Mouse (Mus musculus) limb, embryonic 10.5 days (tissue): Measurements from ENCODE around the gene Gm3187. TPM values are rescaled to one million over a fixed set of nuclear protein-coding genes. Genes with fewer than 3 reads are reported as not detected.
"Not testable (repeated sequence)": the region's sequence is repeated elsewhere in the genome, so short reads cannot be mapped to it uniquely, and the experiment has no call there.

Experiments used
- DNase-seq: peaks from one replicate; pipeline ENCODE4 v3.0.0-alpha.2; 2017; ENCODE audit warnings: low spot score
- H3K27ac ChIP-seq: fragments of 300-500 bp; sonication (generic); 2 replicates; pipeline ENCODE4 v1.5.1; 2016; ENCODE audit warnings: mild to moderate bottlenecking
- H3K27me3 ChIP-seq: fragments of 300-500 bp; sonication (generic); 2 replicates; pipeline ENCODE4 v1.6.1; 2016; ENCODE audit warnings: low read depth, mild to moderate bottlenecking; ENCODE audit not compliant: poor library complexity, severe bottlenecking
- H3K36me3 ChIP-seq: fragments of 300-500 bp; sonication (generic); 2 replicates; pipeline ENCODE4 v1.6.1; 2016; ENCODE audit warnings: mild to moderate bottlenecking, moderate library complexity
- H3K4me1 ChIP-seq: fragments of 300-500 bp; sonication (generic); 2 replicates; pipeline ENCODE4 v1.6.1; 2016
- H3K4me3 ChIP-seq: fragments of 300-500 bp; sonication (generic); 2 replicates; pipeline ENCODE4 v1.5.1; 2016; ENCODE audit warnings: mild to moderate bottlenecking, moderate library complexity
- H3K9me3 ChIP-seq: fragments of 300-500 bp; sonication (generic); replicated peaks from 2 replicates; pipeline ENCODE4 v1.6.1; 2016; ENCODE audit warnings: mild to moderate bottlenecking
- WGBS: fragments of 180-500 bp; shearing (Covaris S2); methylation state at CpG from one replicate; pipeline ENCODE4 v1.1.7; 2016; 5-methylcytosine and 5-hydroxymethylcytosine counted together
- polyA plus RNA-seq: library from polyadenylated mRNA; unstranded; fragments of >200 nt; fragmentation: Nextera tagmentation; extraction: Ambion mirVana; gene quantifications from 2 replicates; pipeline ENCODE4 v1.2.1, GENCODE M21; 2016

Gm3187 gene
- not detected in 2 replicates for polyA plus RNA-seq

- WGBS = 83% methylated on average over 4 of the region's 5 CpGs
- H3K4me1 ChIP-seq, H3K9me3 ChIP-seq, H3K27ac ChIP-seq, DNase-seq, H3K27me3 ChIP-seq, H3K36me3 ChIP-seq, H3K4me3 ChIP-seq: not testable (repeated sequence)
These were observed at the start of gene Gm3187 for GRCm38 (mm10) chr14:5483907-5484306. Gene Gm3187 (plus strand): TSS chr14:5484207.

- H3K4me1 ChIP-seq, H3K4me3 ChIP-seq, H3K27me3 ChIP-seq, H3K27ac ChIP-seq, H3K9me3 ChIP-seq, H3K36me3 ChIP-seq, DNase-seq: not testable (repeated sequence)
- WGBS = no CpG with 5 or more reads among the region's 3 CpGs
These were observed 28.6 kb upstream of the Gm3187 start, which contains the start of gene Gm3194 for GRCm38 (mm10) chr14:5455367-5455766. Gene Gm3194 (minus strand): TSS chr14:5455467.

DNA sequence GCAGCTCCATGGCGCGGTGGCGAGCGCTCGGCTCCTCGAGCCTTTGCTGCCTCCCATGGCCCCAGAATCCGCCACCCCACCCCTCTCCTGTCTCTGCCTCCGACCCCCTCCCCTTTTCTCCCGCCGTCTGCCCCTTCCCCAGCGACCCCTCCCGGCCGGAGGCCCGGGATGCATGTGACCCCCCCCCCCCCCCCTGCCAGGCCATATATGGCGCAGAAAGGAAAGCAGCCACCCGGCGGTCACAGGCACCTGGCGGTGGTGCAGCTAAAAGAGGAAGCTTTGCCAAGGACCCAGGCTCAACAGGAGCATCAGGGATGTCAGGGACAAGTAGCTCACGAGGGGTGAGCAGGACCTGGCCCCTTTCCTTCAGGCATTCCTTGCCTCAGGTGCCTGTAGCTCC is 23.5 kb upstream of the Gm3187 start:
- not testable (repeated sequence) for H3K36me3 ChIP-seq, H3K9me3 ChIP-seq, H3K4me3 ChIP-seq, DNase-seq, H3K27ac ChIP-seq, H3K4me1 ChIP-seq, H3K27me3 ChIP-seq
- WGBS = no CpG with 5 or more reads among the region's 19 CpGs

DNA sequence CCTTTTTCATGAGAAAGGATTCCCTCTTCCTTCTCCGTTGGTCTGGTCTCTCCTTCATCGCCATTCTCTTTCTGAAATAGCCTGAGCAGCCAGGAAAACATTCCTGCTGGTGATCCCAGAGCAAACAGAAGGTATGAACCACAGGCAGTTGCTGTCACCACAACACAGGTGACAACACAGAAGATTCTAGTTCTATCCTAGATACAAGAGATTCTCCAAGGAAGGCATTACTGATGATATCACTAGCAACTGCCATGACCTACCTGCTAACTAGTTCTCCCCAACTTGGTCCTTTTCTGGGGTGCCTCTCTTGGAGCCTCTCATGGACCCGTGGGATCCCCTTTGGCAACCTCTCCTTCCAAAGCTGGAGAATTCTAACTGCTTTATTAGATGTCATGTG is 6.3 kb upstream of the Gm3187 start, which contains the start of gene Gm8246:
Gene Gm8246, minus strand, starts transcription at position 101 of the 400 bp plus-strand sequence.
- not testable (repeated sequence) for H3K27me3 ChIP-seq, H3K36me3 ChIP-seq, H3K27ac ChIP-seq, H3K9me3 ChIP-seq, H3K4me3 ChIP-seq, DNase-seq, H3K4me1 ChIP-seq
- WGBS = no CpG with 5 or more reads among the region's 3 CpGs

GRCm38 (mm10) chr14:5501374-5501773 is 17.4 kb downstream of the Gm3187 start, which contains the start of gene Gm3488:
Gene Gm3488 (plus strand): TSS chr14:5501674.
- no CpG with 5 or more reads among the region's 35 CpGs for WGBS
- not testable (repeated sequence) for H3K4me1 ChIP-seq, H3K27ac ChIP-seq, H3K27me3 ChIP-seq, DNase-seq, H3K36me3 ChIP-seq, H3K4me3 ChIP-seq, H3K9me3 ChIP-seq

GRCm38 (mm10) chr14:5538196-5538595 is 54.2 kb downstream of the Gm3187 start, which contains the start of gene Gm3532:
Gene Gm3532 (plus strand): TSS chr14:5538496.
- not testable (repeated sequence) for H3K27me3 ChIP-seq, DNase-seq, H3K4me3 ChIP-seq, H3K36me3 ChIP-seq, H3K4me1 ChIP-seq, H3K9me3 ChIP-seq, H3K27ac ChIP-seq
- no CpG with 5 or more reads among the region's 2 CpGs for WGBS

Other genes with a start within 250 kb of the Gm3187 start
- not detected in 2 replicates for gene Gm3526, start 223.6 kb upstream of the Gm3187 start, polyA plus RNA-seq
- gene Gm3542, start 149.3 kb upstream of the Gm3187 start, polyA plus RNA-seq = not detected in 2 replicates
- not detected in 2 replicates for gene Gm3500, start 95.2 kb upstream of the Gm3187 start, polyA plus RNA-seq
- gene Gm3194, start 28.7 kb upstream of the Gm3187 start, polyA plus RNA-seq = 0.54 and 0.63 TPM in 2 replicates
- not detected in 2 replicates for gene Gm8246, start 6.4 kb upstream of the Gm3187 start, polyA plus RNA-seq
- 0.94 and 1.1 TPM in 2 replicates for gene Gm3488, start 17.5 kb downstream of the Gm3187 start, polyA plus RNA-seq
- not detected in 2 replicates for gene Gm3532, start 54.3 kb downstream of the Gm3187 start, polyA plus RNA-seq
- gene Gm8265, start 148.8 kb downstream of the Gm3187 start, polyA plus RNA-seq = not detected in 2 replicates
- not detected in 2 replicates for gene Gm9603, start 203.2 kb downstream of the Gm3187 start, polyA plus RNA-seq